Mouse (Mus musculus): ENCODE measurements at regions not wholly inside any gene's neighbourhood (a gene's known extent, or its start where the extent isn't known, plus 50 kb on each side); places are given as distances from the start of the nearest gene placed in this dataset.

DNA sequence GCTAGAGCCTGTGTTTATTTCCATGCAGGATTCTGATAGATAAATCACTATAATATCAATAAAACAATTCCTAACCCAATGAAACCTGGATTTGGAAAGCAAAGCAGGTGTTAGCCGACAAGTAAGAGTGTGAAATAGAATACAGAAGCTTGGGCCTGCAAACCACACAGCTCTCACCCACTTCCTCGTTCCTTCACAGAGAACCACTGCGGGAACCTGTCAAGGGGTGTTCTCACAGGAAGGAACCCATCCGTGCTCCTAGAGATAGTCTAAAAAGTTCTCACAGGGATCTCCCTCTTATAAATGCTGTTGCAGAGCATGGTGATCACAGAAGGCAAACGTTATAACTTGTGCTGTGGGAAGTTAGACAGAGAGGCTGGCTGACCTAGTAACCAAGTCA, 291.7 kb upstream of the Spred2 start:
- TF ChIP-seq EP300 (IDR thresholded peaks at IDR 0.05) (no peak), CTCF (IDR thresholded peaks at IDR 0.05) (no peak)
